Mouse (Mus musculus) gastrocnemius, postnatal 4 days (tissue): Measurements from ENCODE around the gene Lrch3. TPM values are rescaled to one million over a fixed set of nuclear protein-coding genes. Genes with fewer than 3 reads are reported as not detected.
"Not testable (repeated sequence)": the region's sequence is repeated elsewhere in the genome, so short reads cannot be mapped to it uniquely, and the experiment has no call there.

ENCODE experiments used
- DNase-seq, 2 experiments: peaks; one replicate each; pipeline ENCODE4 v3.0.0; 2021 to 2022; ENCODE audit warnings: low spot score in 2 of 2, mixed read lengths in 2 of 2
- long read RNA-seq, 2 experiments: library from polyadenylated mRNA; stranded (forward); transcript quantifications; one replicate each; pipeline ENCODE4 v2.0.0; 2021
- total RNA-seq, 2 experiments: library from RNA; stranded (reverse); gene quantifications; 2 replicates each; pipeline ENCODE4 v1.2.3; 2021

The Lrch3 gene
- total RNA-seq: 10 to 100 TPM; 32.7 to 35.2 TPM
- long read RNA-seq, experiment 1, full-length matches to known transcripts: 11 of 25 reads
- long read RNA-seq, experiment 1, partial matches to known transcripts: 1 of 25 reads
- long read RNA-seq, experiment 1, other reads (novel, unspliced or antisense): 13 of 25 reads
- long read RNA-seq, experiment 2, full-length matches to known transcripts: 17 of 32 reads
- long read RNA-seq, experiment 2, partial matches to known transcripts: 3 of 32 reads
- long read RNA-seq, experiment 2, other reads (novel, unspliced or antisense): 12 of 32 reads

DNA sequence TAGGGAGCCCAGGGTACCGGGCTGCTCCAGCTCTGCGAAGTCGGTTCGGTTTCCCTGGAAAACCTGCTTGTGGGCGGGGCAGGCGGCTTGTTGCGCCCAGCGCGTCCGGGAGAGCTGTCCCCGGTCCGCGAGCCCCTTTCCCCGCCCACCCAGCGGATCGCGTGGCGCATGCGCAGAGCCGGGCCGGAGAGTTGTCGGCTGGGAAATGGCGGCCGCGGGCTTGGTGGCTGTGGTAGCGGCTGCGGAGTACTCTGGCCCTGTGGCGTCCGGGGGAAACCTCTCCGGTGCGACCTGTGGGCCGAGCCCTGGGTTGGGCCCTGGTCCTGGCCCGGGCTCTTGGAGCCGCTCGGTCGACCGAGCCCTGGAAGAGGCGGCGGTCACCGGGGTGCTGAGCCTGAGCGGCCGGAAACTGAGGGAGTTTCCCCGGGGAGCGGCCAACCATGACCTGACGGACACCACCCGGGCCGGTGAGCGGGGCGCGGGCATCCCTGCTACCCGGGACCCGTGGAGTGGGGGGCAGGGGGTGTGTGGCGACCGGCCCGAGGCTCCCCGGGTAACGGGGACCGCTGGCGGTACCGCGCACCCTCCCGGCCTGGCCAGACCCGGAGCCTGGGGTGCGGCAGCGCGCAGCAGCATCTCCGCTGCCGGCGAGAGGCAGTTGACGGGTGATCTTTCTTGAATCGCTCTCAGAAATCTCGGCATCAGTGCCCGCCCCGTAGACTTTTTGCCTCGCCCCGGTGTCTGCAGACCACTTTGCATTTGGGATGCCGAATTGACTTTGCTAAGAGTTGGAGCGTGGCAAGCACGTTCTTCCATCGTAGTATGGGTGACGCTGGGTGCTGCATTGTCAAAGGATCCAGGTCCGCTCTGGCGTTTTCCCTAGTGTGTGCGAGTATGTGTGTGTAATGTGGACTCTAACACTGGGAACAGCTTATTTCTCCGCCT lies at the start of gene Lrch3:
Gene Lrch3 (plus strand): TSS at position 164 of the 945 bp plus-strand sequence.
- DNase-seq: peak; percentile 95 to 97

DNA sequence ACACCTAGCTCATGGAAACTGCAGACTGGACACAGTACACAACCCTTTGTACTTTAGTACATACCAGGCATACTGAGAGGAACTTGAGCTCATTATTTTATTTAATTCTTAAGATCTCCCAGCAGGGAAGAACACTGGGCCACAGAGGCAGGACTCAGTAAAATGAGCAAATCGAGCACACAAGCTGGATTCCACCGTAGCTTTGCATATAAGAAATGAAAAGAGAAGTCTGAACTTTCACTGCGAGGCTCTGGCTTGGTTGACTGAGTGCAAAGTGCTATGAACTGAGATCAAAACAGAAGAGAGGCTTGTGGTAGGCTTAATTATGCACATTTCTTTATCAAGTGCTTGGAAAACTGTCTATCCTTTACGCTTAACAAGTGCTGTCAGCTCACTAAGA lies 48.5 kb upstream of the Lrch3 start:
- DNase-seq: no peak

- no peak for DNase-seq
Observed at GRCm38 (mm10) chr16:32866713-32867112, 47.2 kb upstream of the Lrch3 start.

- DNase-seq: peak; percentile 66 to 83
Observed at GRCm38 (mm10) chr16:32867919-32868552, 45.9 kb upstream of the Lrch3 start.

- DNase-seq: no peak
Observed at GRCm38 (mm10) chr16:32870231-32870630, 43.7 kb upstream of the Lrch3 start.

- DNase-seq: no peak
Observed at GRCm38 (mm10) chr16:32873366-32873765, 40.5 kb upstream of the Lrch3 start.

DNA sequence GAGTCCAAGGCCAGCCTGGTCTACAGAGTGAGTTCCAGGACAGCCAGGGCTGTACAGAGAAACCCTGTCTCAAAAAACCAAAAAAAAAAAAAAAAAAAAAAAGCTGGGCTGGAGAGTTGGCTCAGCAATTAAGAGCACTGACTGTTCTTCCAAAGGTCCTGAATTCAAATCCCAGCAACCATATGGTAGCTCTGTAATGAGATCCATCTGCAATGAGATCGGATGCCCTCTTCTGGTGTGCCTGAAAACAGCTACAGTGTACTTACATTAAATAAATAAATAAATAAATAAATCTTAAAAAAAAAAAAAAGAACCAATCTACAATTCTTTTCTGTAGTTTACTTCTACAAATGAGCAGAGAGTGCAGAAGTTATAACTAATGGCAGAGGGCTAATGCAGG lies 38.6 kb upstream of the Lrch3 start:
- DNase-seq: not testable (repeated sequence)

DNA sequence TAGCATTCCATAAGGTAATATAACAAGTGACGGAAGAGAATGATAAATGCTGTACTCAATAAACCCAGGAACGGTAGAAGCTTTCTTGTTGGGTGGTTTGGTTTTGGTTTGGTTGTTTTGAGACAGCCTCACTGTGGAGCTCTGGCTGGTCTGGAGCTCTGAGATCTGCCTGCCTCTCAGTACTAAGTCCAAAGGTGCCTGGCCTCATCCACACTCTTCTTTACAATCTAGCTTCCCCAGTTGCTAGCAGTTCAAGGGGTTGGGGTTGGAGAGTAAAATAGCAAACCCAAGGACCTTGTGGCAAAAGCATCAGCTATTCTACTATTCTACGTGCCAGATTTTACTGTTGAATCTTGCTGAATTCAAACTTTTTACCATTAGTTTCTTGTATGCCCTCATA lies 38.1 kb upstream of the Lrch3 start:
- DNase-seq: no peak

- no peak for DNase-seq
Observed at GRCm38 (mm10) chr16:32876831-32877230, 37.1 kb upstream of the Lrch3 start.

- peak; percentile 88 to 95 for DNase-seq
Observed at GRCm38 (mm10) chr16:32877343-32878156, 36.4 kb upstream of the Lrch3 start, which contains the start of the genes Fyttd1 and Rubcn. TSS of gene Fyttd1 (plus strand) at chr16:32877500. TSS of gene Rubcn (minus strand) at chr16:32877766.

DNA sequence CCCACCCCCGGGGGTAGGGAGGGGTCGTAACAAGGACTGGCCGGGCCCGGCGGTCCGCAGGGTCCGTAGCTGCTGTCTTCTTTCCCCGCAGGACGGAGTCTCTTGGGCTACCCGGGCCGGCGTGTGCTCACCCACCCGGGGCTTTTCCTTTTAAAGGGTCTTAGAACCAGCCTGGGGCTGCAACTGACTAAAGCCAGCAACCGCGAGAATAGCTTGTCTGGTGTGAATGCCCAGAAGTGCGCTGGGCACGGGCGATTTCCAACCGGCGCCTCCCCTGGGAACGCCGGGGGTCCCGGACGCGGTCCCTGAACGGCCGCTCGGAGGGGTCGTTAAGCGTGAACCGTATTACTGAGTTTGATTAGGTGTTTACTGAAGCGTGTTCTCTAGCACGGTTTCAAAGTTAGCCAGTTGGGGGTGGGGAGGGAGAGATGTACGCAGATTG lies 35.7 kb upstream of the Lrch3 start:
- DNase-seq: no peak

GRCm38 (mm10) chr16:32878972-32879926 lies 34.7 kb upstream of the Lrch3 start:
- no peak for DNase-seq

GRCm38 (mm10) chr16:32881538-32881937 lies 32.4 kb upstream of the Lrch3 start:
- no peak for DNase-seq

DNA sequence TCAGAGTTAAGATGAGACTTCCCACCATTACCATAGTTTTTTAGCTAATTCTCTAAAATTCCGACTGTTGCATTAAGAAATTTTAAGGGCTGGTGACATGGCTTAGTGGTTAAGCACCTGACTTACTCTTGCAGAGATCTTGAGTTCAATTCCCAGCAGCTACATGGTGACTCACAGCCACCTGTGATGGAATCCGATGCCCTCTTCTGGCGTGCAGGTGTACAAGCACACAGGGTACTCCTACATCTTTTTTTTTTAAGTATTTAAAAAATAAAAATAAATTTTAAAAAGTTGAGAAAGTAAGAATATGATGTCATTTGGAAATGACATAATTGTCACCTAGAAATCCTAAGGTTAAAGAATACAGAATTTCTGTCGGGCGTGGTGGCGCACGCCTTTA lies 25.9 kb upstream of the Lrch3 start:
- no peak for DNase-seq

GRCm38 (mm10) chr16:32889881-32890280 lies 24.0 kb upstream of the Lrch3 start:
- DNase-seq: no peak

DNA sequence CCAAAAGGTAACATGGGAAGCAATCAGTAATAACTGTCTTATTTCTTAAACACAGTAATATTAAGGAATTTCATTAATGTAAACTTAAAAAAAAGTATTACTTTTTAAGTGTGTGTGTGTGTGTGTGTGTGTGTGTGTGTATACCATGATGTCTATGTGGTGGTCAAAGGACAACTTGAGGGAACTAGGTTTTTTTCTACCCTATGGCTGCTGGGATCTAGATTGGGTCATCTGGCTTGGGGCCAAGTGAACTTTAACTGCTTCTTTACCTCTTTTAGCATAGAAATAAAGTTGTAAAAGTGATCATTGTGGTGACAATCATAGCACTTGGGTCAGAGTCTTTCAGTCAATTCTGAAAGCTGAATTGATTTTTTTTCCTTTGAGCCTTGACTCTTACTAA lies 17.8 kb upstream of the Lrch3 start:
- no peak for DNase-seq

- no peak for DNase-seq
Observed at GRCm38 (mm10) chr16:32901360-32902050, 12.4 kb upstream of the Lrch3 start.

DNA sequence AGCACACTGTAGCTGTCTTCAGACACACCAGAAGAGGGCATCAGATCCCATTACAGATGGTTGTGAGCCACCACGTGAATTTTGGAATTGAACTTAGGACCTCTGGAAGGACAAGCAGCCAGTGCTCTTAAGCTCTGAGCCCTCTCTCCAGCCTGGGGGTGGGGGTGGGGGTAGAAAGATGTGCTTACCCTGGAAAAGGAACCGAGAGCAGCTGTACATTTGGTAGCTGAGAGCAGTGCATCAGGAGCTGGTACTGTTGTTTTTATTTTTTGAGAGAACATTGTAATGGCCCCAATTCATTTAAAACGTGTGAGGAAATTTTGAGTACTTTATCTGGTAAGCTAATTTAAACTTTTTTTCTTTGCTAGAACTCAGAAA lies 11.9 kb upstream of the Lrch3 start:
- DNase-seq: no peak

GRCm38 (mm10) chr16:32906186-32906585 lies 7.7 kb upstream of the Lrch3 start:
- no peak for DNase-seq
